11 mouse cellular contexts compared by ENCODE assay signal in genomic region chr17:83957661-83958540, GRCm38 (mm10).
DNase-seq lines count a peak whose midpoint lies in the region; ATAC-seq and TF ChIP-seq lines count a peak whose summit lies in the region.
"Had no signal": no experiment of that assay in that cellular context is flagged by ENCODE, and none has a peak within 500 bp of the region (broad histone marks: within the 10 kb centered on the region; RNA-seq: fewer than 3 reads in every experiment).

No protein-coding gene starts in this region.

- peak overlapping the region; percentile 65 for H3K27ac ChIP-seq in kidney, adult 2 months (ENCODE audit: insufficient read depth, low read depth, low read length)
- peak overlapping the region; percentile 58 for H3K27ac ChIP-seq in cortical plate, adult 2 months (ENCODE audit: insufficient read depth, low read length)
- H3K27ac ChIP-seq in hindbrain, embryonic 14.5 days: 0 out of 2 replicates have a peak overlapping the region, but pooled peaks have one; percentile 23
- peak overlapping the region; percentile 64 for H3K27ac ChIP-seq in limb, embryonic 15.5 days

- no peaks in the 10 kb centered on the region for H3K27me3 ChIP-seq in kidney, adult 2 months (replicated peaks; ENCODE audit: control insufficient read depth, insufficient read depth, low read length)
- H3K27me3 ChIP-seq in hindbrain, embryonic 14.5 days (ENCODE audit: control insufficient read depth, insufficient read depth, low read length): no peaks in the 10 kb centered on the region
- no peaks in the 10 kb centered on the region for H3K27me3 ChIP-seq in limb, embryonic 15.5 days

- no peak for ATAC-seq in hindbrain, embryonic 14.5 days (ENCODE audit: low FRiP score)
- ATAC-seq in limb, embryonic 15.5 days (ENCODE audit: insufficient number of reproducible peaks, low FRiP score, low TSS enrichment, low read depth): no peak

- H3K4me1 ChIP-seq in kidney, adult 2 months (ENCODE audit: control insufficient read depth, insufficient read depth, low read length): peaks cover 72% of the 10 kb centered on the region
- H3K4me1 ChIP-seq in cortical plate, adult 2 months (ENCODE audit: control insufficient read depth, insufficient read depth, low read length): peaks cover 11% of the 10 kb centered on the region
- H3K4me1 ChIP-seq in hindbrain, embryonic 14.5 days (replicated peaks; ENCODE audit: control insufficient read depth, insufficient read depth, low read length): peaks cover 36% of the 10 kb centered on the region
- peaks cover 84% of the 10 kb centered on the region for H3K4me1 ChIP-seq in limb, embryonic 15.5 days

- TF ChIP-seq POLR2A in kidney, adult 2 months (IDR thresholded peaks at IDR 0.05; ENCODE audit: low read depth, low read length): no peak
- TF ChIP-seq POLR2A in cortical plate, adult 2 months (IDR thresholded peaks at IDR 0.05; ENCODE audit: extremely low read depth, insufficient read depth, low read length): no peak

- TF ChIP-seq CTCF in kidney, adult 2 months (conservative IDR thresholded peaks at IDR 0.05; ENCODE audit: insufficient read depth, insufficient read length, low read depth, low read length): no peak
- no peak for TF ChIP-seq CTCF in cortical plate, adult 2 months (IDR thresholded peaks at IDR 0.05; ENCODE audit: extremely low read depth, insufficient read depth, low read length)

- no peaks in the 10 kb centered on the region for H3K36me3 ChIP-seq in kidney, adult 2 months (ENCODE audit: control insufficient read depth, insufficient read depth, low read length)
- no peaks in the 10 kb centered on the region for H3K36me3 ChIP-seq in hindbrain, embryonic 14.5 days (replicated peaks; ENCODE audit: control insufficient read depth, insufficient read depth)
- no peaks in the 10 kb centered on the region for H3K36me3 ChIP-seq in limb, embryonic 15.5 days

- 40% methylated on average over 10 of the region's 12 CpGs for WGBS in kidney, adult 2 months
- 71% methylated on average over 10 of the region's 12 CpGs for WGBS in hindbrain, embryonic 14.5 days
- WGBS in limb, embryonic 15.5 days: 65% methylated on average over 10 of the region's 12 CpGs

- no peak overlapping the region for H3K4me3 ChIP-seq in kidney, adult 2 months (ENCODE audit: insufficient read depth, low read depth, low read length)
- no peak overlapping the region for H3K4me3 ChIP-seq in cortical plate, adult 2 months (ENCODE audit: insufficient read depth, low read length)
- H3K4me3 ChIP-seq in hindbrain, embryonic 14.5 days (replicated peaks; ENCODE audit: low read length): no peak overlapping the region
- no peak overlapping the region for H3K4me3 ChIP-seq in limb, embryonic 15.5 days

- H3K9me3 ChIP-seq in hindbrain, embryonic 14.5 days (ENCODE audit: control insufficient read depth, low read length): no peaks in the 10 kb centered on the region
- H3K9me3 ChIP-seq in limb, embryonic 15.5 days: no peaks in the 10 kb centered on the region

- no peak overlapping the region for H3K9ac ChIP-seq in hindbrain, embryonic 14.5 days
- no peak overlapping the region for H3K9ac ChIP-seq in limb, embryonic 15.5 days

- peak; percentile 47 for DNase-seq in kidney, adult 2 months
- no peak for DNase-seq in kidney, adult 8-10 months
- no peak for DNase-seq in hindbrain, embryonic 14.5 days (ENCODE audit: low spot score)
- no peak for DNase-seq in right cerebral cortex, postnatal 14 days
- no peak for DNase-seq in cerebellum, postnatal 25 days
- DNase-seq in cerebellum, postnatal 4 days (ENCODE audit: low spot score in 2 of 2): no peak
- DNase-seq: adrenal gland, postnatal 36 days; embryo, embryonic 11 days; layer of hippocampus, adult 9-11 months had no signal

- no peak overlapping the region for H3K4me2 ChIP-seq in hindbrain, embryonic 14.5 days (replicated peaks)
- H3K4me2 ChIP-seq in limb, embryonic 15.5 days: no peak overlapping the region
